Mouse (Mus musculus) T-helper 1 cell (primary cell): Measurements from ENCODE around the gene Ephb1.

Experiments used
- in situ Hi-C: fragments of 300-600 bp; cut with MboI, MseI; formaldehyde crosslinking; loops from one replicate; pipeline ENCODE4 v1.15.1; 2025; ENCODE audit warnings: high pct_unique_total_duplicates

Gene Ephb1

DNA sequence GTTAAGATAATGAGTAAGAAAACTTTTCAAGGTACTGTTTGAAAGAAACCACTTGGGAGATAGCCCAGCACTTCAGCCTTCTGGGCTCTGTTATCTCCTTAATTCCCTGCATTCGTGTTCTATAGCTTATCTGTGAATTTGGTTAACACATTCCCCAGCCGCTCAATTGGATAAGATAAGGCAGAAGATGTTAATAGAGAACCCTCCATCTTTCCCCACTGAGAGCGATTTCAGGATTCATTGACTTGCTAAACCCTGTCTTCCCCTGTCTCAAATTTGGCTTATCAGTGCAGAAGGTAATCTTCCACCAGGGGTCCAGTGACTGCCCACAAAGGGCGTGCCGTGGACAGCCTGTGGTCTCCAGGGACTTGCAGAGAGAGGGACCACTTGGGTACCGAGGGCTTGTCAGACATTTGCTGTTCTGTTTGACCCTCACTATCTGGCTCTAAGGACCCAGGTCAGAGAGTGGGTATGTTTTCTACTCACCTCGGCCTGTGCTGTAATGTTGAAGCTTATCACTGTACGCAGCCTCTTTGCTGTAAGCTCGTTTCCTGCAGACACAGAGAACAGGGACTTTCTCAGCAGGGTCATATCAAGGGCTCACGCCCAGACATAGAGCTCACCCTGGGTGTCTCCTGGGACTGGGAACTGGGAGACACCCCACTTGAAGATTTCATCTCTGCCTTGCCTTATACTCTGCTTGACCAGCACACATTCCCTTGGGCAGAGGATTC lies 358.9 kb downstream of the Ephb1 start:
- in situ Hi-C loops: no loop called here

DNA sequence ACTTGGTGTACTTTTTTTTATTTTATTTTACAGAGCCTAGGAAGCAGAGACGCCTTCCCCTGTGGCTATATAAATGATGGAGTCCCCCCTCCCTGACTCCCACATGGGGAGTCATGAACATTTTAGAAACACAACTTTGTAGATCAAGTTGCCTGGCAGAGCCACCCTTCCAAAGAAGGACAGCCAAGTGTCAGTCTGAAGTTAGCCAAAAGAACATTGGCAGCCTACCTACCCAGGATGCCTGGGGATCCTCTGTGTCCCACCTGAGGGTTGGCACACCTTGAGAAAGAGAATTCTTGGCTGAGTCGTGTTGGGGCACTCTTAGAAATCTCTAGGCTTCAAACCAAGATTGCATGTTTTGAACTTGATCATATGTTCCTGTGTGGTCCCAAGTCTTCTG lies 360.4 kb downstream of the Ephb1 start:
- in situ Hi-C loops: loop anchor here (5.0 kb wide), 1 partner anchor 52 kb away; no protein-coding TSS in a partner anchor

DNA sequence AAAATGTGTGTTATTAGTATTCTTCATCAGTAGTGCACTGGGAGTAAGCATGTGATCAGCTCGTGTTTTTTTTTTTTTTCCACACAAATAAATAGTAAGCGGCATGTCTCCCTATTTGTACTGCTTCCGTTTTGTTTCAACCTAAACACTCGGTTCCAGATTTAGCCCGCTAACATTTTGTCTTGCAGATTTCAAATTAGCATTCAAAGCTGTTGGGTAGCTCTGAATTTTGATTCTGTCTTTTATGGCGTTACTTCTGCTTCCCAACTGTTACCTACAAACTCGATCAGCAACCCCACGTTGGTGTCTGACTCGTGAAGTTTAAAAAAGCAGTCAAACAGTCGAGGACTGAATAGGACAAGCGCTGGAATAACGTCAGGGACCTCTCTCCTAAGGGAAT lies 363.7 kb downstream of the Ephb1 start:
- in situ Hi-C loops: loop anchor here (5.0 kb wide), 1 partner anchor 49 kb away; no protein-coding TSS in a partner anchor

DNA sequence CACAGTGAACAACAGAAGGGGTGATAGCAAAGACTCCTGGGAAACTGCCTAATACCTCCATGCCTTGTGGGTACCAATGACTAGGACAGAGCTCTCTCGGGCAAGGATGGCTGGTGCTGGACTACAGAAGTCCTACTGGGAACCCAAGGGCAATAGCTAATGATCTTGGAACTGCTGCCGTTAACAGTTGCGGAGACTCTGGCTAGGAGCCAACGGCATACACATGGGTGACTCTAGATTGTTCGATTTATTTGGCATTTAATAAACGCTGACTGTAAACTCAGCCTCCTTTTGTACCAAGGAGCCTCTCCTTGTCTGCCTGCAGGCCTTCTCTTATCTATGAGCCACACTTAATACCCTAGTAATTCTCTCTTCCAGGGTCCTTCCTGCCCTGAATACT lies 364.5 kb downstream of the Ephb1 start:
- in situ Hi-C loops: loop anchor here (5.0 kb wide), 1 partner anchor 48 kb away; no protein-coding TSS in a partner anchor

DNA sequence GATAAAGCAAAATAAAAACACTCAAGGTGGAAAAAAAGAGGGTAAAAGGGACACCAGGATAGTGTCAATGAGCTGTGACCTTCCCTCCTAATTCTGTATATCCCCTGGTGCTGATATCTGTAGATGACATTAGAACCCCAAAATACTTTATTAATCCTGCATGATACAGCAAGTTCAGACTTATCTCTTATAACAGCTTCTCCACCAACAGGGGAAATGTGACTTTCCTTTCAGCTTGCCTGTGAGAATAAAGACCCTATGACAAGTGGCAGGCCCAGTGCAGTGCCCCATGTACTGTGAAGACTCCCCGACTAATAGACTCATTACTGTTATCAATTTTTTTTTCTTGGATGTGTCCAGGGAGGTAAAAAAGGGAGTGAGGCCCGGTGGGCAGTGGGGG lies 367.6 kb downstream of the Ephb1 start:
- in situ Hi-C loops: no loop called here

DNA sequence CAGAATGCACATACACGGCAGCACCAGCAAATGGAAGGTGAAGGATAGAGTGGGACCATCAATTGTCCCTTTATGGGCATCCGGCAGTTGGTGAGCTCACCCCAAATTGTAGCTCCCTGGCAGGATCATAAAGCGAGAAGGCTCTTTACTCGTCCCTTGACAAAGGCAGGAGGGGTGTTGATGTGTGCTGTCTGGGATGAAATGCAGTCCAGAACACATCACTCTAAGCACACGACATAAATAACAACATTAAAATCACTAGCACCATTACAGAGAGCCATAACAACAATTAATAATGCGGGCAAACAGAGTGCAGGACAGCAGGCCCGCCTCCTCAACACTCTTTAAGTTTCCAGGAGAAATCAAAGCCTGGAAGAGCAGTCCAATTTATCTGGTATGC lies 372.1 kb downstream of the Ephb1 start:
- in situ Hi-C loops: no loop called here

DNA sequence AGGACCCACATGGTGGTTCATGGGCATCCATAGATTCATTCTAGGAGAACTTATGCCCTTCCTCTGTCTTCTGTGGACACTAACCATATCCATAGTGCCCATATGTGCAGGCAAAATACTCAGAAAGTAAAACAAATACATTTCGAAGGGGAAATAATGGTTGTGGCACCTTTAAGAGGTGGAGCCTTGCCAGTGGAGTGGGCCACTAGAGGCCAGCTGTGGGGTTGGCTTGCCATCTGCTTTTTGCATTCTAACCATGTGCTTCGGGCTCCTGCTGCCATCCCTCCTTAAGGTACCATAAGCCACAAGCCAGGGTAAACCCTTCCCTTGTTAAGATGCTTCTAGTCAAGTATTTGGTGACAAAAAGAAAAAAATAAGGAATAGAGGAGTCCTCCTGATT lies 373.3 kb downstream of the Ephb1 start:
- in situ Hi-C loops: no loop called here

DNA sequence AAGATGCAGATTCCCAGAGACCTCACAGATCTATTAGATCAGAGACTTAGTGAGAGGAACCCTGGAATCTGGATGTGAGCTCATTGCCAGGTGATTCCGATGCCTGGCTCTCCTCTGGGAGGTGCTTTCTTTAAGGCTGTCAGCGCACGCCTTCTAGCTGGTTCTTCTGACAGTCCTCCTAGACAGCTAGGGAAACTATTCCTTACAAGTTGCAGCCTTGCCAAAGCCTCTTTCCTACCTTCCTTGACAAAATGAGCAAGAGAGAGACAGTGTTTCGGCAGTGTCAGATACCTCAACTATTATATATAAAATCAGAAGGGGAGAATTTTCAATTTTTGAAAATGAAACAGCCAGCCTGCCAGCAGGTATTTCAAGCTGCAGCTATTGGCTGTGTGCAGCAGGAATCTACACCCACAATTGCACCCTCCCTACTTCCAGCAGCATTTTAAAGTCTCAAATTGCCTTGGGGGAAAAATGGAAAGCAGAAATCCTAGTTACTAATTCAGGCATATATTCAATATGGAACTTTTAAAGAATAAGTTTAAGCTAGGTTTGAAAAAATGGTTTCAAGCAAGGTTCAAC lies 377.5 kb downstream of the Ephb1 start:
- in situ Hi-C loops: no loop called here

DNA sequence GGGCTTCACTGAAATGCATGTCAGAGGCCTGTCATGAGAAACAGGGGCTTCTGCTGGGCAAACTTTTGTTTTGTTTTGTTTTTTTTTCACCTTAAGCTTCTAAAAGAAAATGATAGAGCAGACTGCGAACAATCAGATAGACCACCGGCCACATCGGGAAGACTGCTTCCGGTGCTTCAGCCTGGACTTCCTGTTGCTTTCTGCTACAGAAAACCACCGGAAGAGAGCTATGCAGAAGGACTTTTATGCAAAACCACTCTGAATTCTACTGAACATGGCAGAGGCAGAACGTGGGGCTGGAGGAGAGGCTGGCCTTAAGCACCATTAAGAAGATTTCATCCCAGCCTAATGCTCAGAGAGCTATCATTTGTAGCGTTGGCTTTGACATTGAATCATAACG lies 382.2 kb downstream of the Ephb1 start:
- in situ Hi-C loops: loop anchor here (25.0 kb wide), 1 partner anchor 990 kb away; no protein-coding TSS in a partner anchor

DNA sequence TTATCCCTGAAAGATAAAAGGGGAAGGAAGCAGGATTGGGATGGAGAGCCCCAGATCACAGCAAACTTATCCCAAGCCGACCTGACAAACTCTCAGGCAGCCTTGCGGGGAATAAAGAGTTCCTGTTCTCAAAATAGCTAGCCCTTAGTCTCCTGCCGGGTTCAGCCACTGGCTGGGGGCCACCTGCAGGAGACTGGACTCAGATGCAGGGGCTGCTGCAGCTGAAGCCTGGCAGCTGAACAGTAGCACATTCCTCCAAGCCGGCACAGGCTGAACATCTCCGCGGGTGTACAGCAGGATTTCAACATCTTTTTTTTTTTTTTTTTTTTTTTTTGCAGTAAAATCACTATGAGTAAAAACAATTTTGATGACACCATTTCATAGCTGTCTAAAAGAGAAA lies 382.7 kb downstream of the Ephb1 start:
- in situ Hi-C loops: loop anchor here (25.0 kb wide), 1 partner anchor 990 kb away; no protein-coding TSS in a partner anchor

DNA sequence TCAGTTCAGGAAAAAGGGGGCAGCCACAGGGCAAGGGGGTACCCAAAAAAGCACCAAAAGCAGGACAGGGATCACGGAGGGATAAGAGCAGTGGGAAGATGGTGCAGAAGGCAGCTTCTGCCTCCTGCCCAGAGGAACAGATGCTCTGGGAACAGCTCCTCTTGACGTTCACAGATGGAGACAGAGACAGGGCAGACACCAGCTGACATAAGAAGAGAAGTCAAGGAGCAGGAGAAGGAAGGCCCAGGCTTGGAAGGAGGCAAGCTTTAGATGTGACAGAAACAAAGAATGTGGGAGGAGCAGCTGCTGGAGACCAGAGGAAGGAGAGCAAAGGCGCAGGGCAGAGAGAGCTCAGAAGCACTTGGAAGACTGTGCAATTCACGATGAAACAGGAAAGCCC lies 398.3 kb downstream of the Ephb1 start:
- in situ Hi-C loops: loop anchor here (25.0 kb wide), 1 partner anchor 1006 kb away; no protein-coding TSS in a partner anchor

DNA sequence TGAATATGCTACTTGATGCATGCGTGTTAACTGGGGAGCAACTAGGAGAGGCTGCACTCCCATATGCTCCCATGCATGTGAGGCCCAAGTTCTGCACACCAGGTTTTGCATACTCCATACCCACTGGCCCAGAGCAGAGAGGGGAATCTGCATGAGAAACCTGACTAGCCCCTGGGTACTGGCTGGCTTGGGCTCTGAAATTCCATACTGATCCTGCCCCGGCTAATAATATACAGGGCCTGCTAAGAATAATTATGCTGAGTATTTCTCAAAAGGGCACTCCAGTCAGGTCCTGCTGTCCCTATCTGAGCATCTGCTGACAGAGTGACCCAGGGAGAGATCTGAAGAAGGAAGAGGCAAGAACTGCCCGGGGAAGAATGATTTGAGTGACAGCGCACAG lies 400.0 kb downstream of the Ephb1 start:
- in situ Hi-C loops: loop anchor here (25.0 kb wide), 1 partner anchor 1008 kb away; no protein-coding TSS in a partner anchor

DNA sequence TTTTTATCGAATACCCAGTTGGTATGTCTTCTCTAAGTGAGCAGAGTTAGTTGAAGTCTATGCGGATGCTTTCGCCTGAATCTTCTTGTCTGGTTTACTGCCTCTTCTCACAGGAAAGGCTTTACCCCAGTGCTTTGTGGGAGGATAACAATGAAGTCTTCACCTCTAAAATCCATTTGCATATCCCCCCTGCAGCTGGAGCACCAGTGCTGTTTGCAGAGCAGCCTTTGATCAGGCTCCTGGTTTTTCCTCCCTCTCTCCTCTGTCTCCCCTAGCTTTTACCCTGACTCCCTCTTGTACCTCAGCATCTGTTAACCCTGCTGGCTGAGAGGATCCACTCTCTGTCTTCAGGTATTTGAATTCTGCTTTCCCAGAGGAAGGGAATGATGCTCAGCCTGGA lies 404.4 kb downstream of the Ephb1 start:
- in situ Hi-C loops: loop anchor here (25.0 kb wide), 1 partner anchor 1012 kb away; no protein-coding TSS in a partner anchor

DNA sequence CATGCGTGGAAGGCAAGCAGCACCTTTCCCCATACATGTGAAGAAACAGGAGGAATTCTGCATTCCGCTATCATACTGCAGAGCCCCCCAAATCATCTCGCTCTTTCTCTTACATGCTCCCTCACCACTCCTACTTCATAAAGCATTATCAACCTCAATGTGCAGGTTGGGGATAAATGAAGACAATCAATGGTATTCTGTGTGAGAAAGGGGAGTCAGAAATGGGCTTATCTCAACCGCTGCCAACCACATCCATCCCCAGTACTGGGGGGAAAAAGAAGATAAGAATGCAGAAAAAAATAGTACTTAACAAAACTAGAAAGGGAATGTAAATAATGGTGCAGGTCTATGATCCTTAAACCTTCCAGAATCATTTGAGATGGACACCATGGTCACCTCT lies 408.7 kb downstream of the Ephb1 start:
- in situ Hi-C loops: no loop called here

DNA sequence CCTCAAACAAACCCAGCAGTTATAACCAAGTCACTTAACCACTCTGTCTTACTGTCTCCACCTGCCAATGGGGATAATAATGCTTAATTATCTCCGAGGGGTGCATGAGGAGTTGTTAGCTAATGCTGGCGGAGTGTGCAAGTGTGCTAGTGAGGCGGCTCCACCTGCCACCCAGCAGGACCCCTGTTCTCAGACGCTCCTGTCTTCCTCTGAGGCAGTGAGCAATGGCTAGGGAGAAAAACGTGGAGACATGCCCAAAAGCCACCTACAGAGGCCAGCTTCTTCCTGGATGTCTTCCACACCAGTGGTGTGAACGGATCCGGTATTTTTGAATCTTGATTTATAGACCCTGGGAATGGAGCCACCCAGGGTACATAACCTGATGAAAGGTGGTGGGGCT lies 409.2 kb downstream of the Ephb1 start:
- in situ Hi-C loops: no loop called here

DNA sequence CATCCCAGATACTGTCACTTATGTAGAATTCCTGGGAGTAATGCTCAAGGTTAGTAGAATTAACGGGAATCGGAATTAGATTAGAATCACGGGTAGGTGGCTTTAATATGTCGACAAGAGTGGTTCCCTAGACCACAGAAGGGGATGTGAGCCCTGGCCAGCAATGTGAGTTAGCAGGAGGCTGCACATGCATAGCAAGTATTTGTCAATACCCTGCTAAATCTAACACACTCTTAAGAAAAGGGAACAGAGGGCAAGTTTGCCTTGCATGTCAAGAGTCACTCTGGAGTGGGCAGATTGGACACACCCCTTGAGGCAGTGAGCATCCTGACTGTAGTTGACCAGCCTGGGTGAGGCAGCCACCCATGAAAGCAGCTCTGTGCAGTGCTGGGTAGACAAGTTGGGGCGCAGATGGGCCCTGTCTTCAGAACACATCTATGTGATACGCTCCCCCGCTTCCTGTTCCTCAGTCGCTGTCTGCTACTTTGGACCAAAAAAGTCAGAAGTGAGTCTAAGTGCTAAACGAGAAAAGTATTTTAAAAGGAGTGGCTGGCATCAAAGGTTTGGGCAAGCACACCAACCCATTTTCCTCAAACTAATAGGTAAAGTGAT lies 412.3 kb downstream of the Ephb1 start:
- in situ Hi-C loops: loop anchor here (5.0 kb wide), 1 partner anchor 50 kb away; no protein-coding TSS in a partner anchor

DNA sequence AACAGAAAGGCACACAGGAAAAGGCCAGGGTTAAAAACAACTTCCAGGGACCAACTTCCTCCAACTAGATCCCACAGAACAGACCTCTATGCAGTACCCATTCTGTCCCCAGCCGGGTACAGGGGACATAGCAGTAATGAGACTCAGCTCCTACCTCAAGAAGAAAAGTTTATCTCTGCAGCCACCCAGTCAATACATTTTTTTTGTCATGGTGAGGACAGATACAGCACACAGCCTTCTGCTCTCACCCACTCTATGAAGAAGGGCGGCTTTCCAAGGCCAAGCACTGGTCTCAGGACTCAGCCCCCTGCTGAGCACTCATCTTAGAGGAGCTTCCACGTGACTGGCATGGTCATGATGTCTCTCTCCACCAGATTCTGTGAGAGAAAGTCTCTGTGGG lies 414.3 kb downstream of the Ephb1 start:
- in situ Hi-C loops: loop anchor here (5.0 kb wide), 1 partner anchor 52 kb away; no protein-coding TSS in a partner anchor

DNA sequence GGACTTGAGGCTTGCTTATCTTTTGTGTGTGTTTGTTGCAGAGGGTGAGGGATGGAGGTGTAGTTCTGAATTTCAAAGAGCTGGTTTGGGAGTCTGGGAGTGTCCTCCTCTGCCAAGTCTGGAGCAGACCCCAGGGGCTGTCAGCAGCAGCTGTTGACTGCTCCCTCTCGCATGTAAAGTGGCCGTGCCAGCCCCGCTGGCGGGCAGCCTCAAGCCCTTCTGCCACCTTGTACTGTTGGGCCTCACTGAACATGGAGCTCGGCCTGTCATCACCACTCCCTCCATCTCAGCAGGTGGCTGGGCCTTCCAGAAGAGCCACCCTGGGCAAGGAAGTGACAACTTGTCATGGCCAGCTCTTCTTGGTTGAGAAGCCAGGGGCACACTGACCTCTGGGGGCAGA lies 415.5 kb downstream of the Ephb1 start:
- in situ Hi-C loops: no loop called here

DNA sequence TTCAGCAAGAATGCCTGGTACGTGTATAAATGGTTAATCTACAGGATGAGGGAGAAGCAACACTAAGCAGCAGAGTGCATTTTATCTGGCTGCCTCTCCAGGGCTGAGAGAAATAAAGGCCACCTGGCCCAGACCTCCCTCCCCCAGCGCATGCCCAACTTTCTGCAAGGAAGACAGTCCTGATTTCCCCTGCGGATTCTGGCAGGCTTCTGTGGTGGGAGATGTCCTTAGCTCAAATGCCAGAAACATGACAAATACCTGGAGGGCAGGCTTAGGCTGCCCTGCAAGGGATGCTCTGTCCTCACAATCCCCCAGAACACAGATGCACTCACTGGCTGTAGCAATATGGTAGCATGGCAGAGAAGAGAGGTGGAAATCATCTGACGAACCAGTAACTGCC lies 416.4 kb downstream of the Ephb1 start:
- in situ Hi-C loops: no loop called here

DNA sequence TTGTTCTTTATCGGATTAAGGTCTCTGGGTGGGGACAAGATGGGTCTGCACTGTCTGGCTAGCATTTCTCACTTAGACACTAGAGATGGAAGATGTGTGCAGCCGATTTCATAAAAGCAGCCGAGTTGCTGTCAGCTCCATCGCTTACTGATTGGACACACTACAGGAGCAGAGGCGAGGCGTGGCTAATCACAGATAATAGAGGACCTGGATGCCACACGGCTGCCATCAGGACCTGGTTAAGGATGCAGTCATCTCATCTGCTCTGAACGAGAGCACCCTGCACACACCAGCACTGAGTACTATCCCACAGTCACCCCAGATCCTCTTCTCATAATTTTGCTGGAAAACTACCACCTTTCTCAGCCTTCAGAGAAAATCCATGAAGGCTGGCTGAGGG lies 419.6 kb downstream of the Ephb1 start:
- in situ Hi-C loops: no loop called here

DNA sequence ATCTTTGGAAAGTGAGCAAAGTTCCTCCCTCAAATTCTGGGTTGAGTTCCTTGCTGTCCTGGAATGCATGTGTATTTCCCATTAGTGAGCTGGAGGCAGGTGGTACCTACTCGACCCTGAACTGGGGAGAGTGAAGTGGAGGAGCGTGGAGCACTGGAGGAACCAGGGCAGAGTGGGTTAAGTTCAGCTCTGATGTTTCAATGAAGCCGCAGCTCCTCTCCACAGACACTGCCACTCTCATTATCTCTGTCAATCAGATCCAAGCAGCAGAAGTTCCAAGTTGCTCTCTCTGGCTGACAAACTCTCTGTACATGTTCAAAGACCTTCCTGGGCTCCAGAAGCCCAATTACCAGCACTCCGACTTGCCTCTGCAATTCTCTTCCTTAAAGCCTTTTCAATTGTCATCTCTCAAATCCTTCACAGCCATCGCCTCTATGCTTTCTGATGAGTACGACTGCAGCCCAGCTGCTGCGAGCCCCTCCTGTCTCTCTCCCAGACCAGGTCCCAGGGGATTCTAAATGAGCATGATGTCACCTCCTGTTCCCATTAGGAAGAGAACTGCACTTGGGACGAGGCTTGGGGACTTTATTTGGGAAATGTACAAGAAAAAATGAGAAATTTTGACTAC lies 420.4 kb downstream of the Ephb1 start:
- in situ Hi-C loops: no loop called here

DNA sequence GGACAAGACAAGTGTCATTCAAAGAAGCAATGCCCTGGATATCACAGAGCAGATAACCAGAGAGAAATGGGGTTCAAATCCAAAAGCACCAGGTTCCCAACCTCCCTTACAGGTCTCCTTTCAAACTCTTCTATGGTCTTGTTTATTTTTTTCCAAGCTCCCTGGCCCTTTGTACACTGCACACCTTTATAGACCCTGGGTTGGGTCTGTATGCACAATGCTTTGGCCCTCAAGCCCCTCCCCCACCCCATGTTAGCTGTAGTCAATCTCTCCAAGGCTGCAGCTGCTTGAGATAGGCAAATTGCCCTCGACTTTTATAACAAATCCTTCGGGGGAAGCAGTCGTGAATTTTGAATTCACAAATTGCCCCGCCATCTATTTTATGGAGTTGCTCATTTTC lies 429.7 kb downstream of the Ephb1 start:
- in situ Hi-C loops: no loop called here
